Mouse (Mus musculus) left cerebral cortex, adult 6 months (tissue): Measurements from ENCODE around the gene Wbp11. TPM values are rescaled to one million over a fixed set of nuclear protein-coding genes. Genes with fewer than 3 reads are reported as not detected.

Experiments used
- long read RNA-seq, 2 experiments: library from polyadenylated mRNA; unstranded; transcript quantifications; one replicate each; pipeline ENCODE4 v2.0.0; 2019 to 2020
- polyA plus RNA-seq: library from polyadenylated mRNA; unstranded; fragments of <200 nt; fragmentation: Nextera tagmentation; gene quantifications from 2 replicates; pipeline ENCODE4 v1.2.3, GENCODE M21; 2021

Wbp11 gene
- polyA plus RNA-seq = 37.3 and 53.1 TPM in 2 replicates
- long read RNA-seq, experiment 1, transcript Wbp11-201 (12 exons, 2,739 nt) = major isoform, 83 of 134 reads
- long read RNA-seq, experiment 1, partial matches to known transcripts = 26 of 134 reads
- long read RNA-seq, experiment 1, other reads (novel, unspliced or antisense) = 25 of 134 reads
- long read RNA-seq, experiment 2, transcript Wbp11-201 (12 exons, 2,739 nt) = major isoform, 5 of 37 reads
- long read RNA-seq, experiment 2, partial matches to known transcripts = 21 of 37 reads
- long read RNA-seq, experiment 2, other reads (novel, unspliced or antisense) = 11 of 37 reads

GRCm38 (mm10) chr6:136827881-136828561, at the start of gene Wbp11:
TSS of gene Wbp11 (minus strand) at chr6:136828233.

GRCm38 (mm10) chr6:136875670-136876069, 47.6 kb upstream of the Wbp11 start, which contains the start of gene Mgp:
TSS of gene Mgp (minus strand) at chr6:136875823.

DNA sequence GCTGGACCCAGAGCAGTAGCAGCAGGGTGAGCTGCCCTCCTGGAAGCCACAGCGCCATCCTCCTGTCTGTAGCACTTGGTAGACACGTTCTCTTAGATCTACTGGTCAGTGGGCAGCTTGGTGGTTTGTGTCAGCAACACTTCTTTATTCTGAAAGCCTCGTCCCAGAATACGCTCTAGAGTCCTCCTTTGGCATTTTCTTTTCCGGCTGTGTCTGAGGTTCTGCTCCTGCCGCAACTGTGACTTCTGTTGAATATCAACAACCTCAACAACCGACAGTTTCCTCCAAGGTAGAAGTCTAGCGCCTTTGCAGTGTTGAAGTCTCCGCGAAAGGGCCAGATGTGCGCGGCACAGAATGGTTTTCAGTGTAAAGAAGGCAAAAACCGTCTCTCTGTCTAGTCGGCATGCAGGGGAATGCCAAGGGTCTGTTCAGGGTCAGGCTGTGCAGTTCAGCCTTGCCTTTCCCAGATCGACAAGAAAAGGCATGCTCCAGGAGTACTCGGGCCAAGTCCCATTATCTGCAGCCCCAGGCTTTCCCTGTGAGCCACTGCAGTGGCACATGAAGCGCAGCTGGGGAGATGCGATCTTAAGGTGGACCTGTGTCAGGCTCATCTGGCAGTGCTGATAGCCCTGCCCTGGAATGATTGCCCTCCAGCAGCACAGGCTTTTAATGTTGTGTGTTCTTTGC, 29.3 kb upstream of the Wbp11 start, which contains the start of gene Art4:
Gene Art4 (minus strand): TSS at position 548 of the 687 bp plus-strand sequence.

DNA sequence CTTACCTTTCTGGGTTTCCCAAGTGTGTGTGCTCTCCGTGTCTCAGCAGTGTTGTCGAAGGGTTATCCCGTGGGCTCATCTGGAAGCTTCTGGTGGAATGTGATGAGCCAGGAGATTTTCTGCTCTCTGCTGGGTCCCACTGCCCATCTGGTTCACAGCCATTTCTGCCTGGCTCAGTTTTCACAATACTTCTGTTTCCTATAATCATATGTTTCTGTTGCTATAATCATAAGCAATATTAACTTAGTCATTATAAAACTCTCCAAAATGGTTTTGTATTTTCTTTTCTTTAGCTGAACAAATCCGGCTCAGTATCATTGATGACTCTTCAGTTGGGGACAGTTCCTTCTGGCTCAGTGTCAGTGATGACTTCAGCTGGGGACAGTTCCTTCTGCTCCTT, 7.3 kb upstream of the Wbp11 start, which contains the start of gene Smco3:
Gene Smco3 (minus strand): TSS at position 101 of the 400 bp plus-strand sequence.

GRCm38 (mm10) chr6:136827516-136827880, 535 bp downstream of the Wbp11 start, which contains the start of gene BC049715:
TSS of gene BC049715 (plus strand) at chr6:136827626.

GRCm38 (mm10) chr6:136808014-136808417, 20.0 kb downstream of the Wbp11 start, which contains the start of gene H2afj:
TSS of gene H2afj (plus strand) at chr6:136808244.

GRCm38 (mm10) chr6:136803739-136804633, 24.0 kb downstream of the Wbp11 start, which contains the start of gene Hist4h4:
TSS of gene Hist4h4 (minus strand) at chr6:136804415.

GRCm38 (mm10) chr6:136781377-136781986, 46.6 kb downstream of the Wbp11 start, which contains the start of gene Gucy2c:
TSS of gene Gucy2c (minus strand) at chr6:136781765.

Other genes with a start within 250 kb of the Wbp11 start
- 0.09 and 0.26 TPM in 2 replicates for gene Plbd1, start 166.3 kb downstream of the Wbp11 start, polyA plus RNA-seq
- gene Gucy2c, start 46.5 kb downstream of the Wbp11 start, polyA plus RNA-seq = 0.09 TPM in 1 of 2 replicates, not detected in the other
- gene Hist4h4, start 23.8 kb downstream of the Wbp11 start, polyA plus RNA-seq = 0.13 TPM in 1 of 2 replicates, not detected in the other
- 193 and 211 TPM in 2 replicates for gene H2afj, start 20.0 kb downstream of the Wbp11 start, polyA plus RNA-seq
- 0.88 and 2.0 TPM in 2 replicates for gene BC049715, start 607 bp downstream of the Wbp11 start, polyA plus RNA-seq
- gene Smco3, start 7.2 kb upstream of the Wbp11 start, polyA plus RNA-seq = 5.1 and 7.1 TPM in 2 replicates
- gene Art4, start 29.5 kb upstream of the Wbp11 start, polyA plus RNA-seq = not detected in 2 replicates
- 78.4 and 118 TPM in 2 replicates for gene Mgp, start 47.6 kb upstream of the Wbp11 start, polyA plus RNA-seq
- 0.14 TPM in 1 of 2 replicates, not detected in the other for gene Erp27, start 93.9 kb upstream of the Wbp11 start, polyA plus RNA-seq
- 0.61 TPM in 1 of 2 replicates, not detected in the other for gene Pde6h, start 95.6 kb upstream of the Wbp11 start, polyA plus RNA-seq
- 17.2 and 18.4 TPM in 2 replicates for gene Arhgdib, start 113.7 kb upstream of the Wbp11 start, polyA plus RNA-seq